Mouse (Mus musculus): ENCODE results near the gene Gpr137c. TPM values are rescaled to one million over a fixed set of nuclear protein-coding genes. Genes with fewer than 3 reads are reported as not detected.

Gene Gpr137c
- 1.7 and 2.8 TPM in 2 replicates for total RNA-seq (2021)
- long read RNA-seq, result 0 reads

- DNase-seq, result peak; percentile 98
Measured at GRCm38 (mm10) chr14:45219281-45220089, at the start of gene Gpr137c. Gene Gpr137c, plus strand, starts transcription at chr14:45219717.

DNA sequence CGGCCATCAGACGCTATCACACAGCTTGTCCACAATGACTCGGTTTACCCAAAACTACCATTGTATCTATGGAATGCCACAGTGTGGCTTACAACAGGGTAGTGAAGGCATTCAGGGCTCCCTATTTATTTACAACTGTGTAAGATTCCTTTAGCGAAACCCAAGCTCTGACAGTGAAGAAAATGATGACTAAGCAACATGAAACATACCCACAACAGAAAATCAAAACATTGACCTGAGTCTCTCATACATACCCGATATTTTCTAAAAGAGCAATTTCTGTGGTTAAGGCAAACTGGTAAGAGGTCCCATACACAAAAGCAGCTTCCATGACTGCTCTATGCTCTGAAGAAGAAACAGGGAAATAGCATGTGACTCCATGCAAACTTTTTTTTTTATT, 47.3 kb upstream of the Gpr137c start:
- DNase-seq, result no peak

- DNase-seq, result no peak
Measured at GRCm38 (mm10) chr14:45175012-45175740, 44.3 kb upstream of the Gpr137c start.

GRCm38 (mm10) chr14:45179186-45179585, 40.3 kb upstream of the Gpr137c start:
- no peak for DNase-seq

DNA sequence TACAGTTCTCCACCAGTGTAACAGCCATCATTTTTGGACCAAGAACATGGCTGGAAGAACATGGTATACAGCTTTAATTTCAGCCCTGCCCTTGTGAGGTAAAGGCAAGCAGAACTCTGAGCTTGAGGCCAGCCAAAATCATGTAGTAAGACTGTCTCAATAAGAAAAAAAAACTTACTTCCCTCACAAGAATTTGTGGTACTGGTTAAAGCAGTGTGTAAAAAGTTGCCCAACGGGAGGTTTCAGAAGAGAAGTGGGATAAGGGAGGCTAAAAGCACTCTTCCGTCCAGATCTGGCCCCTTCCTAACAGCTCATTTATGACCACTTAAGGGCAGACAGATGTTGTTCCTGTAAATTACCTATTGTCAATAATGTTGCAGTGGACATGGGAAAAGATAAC, 39.9 kb upstream of the Gpr137c start:
- DNase-seq, result no peak

- DNase-seq, result no peak
Measured at GRCm38 (mm10) chr14:45181611-45182010, 37.9 kb upstream of the Gpr137c start.

DNA sequence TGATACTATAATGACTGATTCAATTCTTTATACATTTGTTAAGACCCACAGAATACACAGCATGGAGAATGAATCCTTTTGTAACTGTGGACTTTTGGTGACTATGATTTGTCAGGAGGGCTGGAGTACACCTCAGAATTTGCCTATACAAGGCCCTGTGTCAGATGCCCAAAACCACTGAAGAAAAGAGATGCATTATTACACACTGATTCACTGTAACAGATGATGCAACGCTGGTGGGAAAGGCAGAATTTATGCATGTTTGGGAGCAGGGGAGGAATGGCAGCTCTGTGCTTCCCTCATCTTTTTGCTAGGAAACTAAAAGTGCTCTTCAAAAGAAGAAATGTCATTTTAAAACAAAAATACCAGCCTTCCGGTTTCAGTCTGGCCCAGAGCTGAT, 28.5 kb upstream of the Gpr137c start:
- DNase-seq, result no peak

DNA sequence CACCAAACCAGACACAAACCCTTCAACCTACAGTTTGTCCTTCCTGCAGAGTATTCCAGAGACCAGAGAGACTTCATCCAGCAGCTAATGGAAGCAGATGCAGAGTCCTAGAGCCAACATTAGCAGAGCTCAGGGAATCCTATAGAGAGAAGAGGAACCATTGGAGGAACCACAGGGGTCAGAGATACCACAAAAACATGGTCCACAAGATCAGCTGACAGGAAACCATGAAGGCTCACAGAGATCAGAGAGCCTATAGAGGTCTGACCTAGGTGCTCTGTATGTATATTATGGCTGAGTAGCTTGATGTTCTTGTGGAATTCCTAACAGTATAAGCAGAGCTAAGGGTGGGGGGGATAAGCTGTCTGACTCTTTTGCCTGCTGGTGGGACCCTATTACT, 18.9 kb upstream of the Gpr137c start:
- no peak for DNase-seq

GRCm38 (mm10) chr14:45210683-45211082, 8.8 kb upstream of the Gpr137c start:
- no peak for DNase-seq

GRCm38 (mm10) chr14:45211431-45211830, 8.1 kb upstream of the Gpr137c start:
- DNase-seq, result no peak

DNA sequence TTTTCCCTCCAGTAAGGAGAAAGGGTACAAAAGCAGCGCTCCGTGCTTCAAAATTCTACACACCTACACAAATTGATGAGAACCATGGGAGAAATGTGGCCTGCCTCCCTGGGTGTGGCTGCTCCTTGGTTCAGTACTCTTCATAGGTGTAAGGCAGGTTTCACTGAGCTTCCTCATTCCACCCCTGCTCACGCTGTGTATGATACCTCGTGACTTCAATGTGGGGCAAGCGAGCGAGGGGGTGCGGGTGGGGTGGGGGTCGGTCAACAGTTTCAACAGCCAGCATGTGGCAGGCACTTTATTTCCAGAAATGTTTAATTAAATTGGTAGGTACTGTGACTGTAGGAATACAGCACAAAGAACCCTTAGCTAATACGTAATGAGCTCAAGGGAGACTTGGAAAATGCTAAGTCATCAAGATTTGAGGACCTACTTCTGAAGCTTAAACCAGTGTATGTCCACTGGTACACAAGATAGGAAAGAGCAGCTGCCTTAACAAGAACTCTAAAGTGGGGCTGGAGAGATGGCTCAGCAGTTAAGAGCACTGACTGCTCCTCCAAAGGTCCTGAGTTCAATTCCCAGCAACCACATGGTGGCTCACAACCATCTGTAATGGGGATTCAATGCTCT, 2.7 kb upstream of the Gpr137c start:
- DNase-seq, result no peak

- no peak for DNase-seq
Measured at GRCm38 (mm10) chr14:45217693-45218092, 1.8 kb upstream of the Gpr137c start.

DNA sequence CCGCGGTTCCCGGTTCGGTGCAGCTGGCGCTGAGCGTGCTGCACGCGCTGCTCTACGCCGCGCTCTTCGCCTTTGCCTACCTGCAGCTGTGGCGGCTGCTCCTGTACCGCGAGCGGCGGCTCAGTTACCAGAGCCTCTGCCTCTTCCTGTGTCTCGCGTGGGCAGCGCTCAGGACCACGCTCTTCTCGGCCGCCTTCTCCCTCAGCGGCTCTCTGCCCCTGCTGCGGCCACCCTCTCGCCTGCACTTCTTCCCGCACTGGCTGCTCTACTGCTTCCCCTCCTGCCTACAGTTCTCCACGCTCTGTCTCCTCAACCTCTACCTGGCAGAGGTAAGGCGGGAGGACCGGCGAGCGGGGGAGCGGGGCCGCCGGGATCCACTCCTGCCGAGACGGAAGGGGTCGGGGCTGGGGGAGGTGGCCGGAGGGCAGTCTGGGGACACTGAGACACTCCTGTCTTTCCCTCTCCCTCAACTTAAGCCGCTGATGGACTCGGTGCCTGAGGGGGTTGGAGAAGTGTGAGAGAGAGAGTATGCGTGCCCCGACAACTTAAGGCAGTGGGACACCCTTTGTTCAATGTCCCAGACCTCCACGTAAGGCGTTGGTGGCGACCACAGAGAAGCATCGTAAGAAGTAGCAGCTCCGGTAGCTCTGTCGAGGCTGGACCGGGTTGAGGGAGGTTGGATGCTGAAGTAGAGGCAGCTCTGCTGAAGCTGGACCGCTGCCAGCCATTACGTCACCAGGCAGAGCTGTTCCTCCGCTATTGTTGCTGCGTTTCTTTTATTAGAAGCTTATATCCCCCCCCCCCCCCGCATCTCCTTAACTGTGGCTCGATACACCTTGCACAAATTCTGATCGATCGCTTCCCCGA, 806 bp downstream of the Gpr137c start, which contains the start of gene Txndc16:
Gene Txndc16 (minus strand): TSS at position 239 of the 867 bp plus-strand sequence.
- DNase-seq, result peak; percentile 82

DNA sequence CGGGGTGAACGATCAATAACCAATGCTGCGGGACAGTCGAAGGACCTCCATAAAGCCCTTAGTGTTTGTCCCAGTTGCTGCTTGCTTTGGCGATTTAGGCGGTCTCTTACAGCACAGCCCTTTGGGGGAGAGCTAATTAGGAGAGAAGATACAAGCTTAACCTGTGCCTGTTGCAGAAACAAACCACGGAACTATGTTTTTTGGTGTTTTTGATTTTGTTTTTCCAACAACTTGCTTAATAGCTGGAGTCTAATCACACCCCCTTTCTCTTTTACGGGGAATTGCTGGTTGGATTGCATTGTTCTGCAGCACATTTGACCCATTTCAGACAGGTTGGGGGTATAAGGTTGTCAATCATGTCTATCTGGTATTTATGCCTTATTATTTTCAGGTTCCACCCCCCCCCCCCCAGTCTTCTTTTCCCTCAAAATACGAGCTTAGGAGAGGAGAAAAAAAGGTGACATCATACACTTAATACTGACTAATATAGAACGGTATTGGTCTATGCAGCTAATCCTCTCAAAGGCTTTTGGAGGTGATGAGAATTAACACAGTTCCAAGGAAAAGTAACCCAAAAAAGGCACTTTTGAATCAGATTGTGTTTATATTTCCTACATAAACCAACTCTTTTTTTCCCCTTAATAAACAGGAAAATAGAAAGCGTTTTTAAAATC, 1.6 kb downstream of the Gpr137c start:
- no peak for DNase-seq

GRCm38 (mm10) chr14:45239042-45239441, 19.5 kb downstream of the Gpr137c start:
- DNase-seq, result no peak

DNA sequence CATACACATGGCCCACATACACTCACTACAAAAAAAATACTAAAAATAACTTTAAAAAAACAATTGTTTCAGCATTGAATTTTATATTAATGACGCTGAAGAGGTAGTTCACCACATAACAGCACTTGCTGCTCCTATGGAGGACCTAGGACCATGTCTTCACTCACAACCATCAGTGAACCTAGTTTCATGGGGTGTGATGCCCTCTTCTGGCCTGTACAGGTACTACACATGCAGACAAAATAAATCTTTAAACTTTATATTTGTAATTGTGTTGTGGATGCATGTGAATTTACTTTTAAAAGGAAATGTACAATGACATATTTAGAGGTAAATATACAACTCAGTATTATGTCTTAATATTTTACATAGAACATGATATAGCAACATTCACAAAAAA, 22.1 kb downstream of the Gpr137c start:
- no peak for DNase-seq

DNA sequence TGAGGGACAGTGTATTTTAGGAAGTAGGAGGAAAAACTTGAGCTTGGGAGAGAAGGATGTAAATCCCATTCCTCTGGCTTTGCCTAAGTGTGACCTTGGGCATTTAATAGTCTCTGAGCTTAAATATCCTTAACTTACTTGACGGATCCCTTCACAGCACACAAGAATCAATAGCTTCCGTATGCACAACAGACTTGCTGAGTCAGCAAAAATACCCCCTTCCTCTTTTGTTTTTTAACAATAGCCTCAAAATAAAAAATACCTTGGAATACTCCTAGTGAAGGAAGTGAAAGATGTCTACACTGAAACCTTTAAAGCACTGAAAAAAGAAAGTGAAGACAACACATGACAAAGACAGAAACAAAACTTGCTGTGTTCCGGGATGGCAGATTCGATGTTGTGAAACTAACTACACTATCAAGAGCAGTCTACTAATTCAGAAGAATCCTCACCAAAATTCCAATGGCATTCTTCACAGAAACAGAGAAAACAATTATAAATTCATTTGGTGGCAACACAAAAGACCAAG, 32.1 kb downstream of the Gpr137c start:
- DNase-seq, result no peak

- no peak for DNase-seq
Measured at GRCm38 (mm10) chr14:45263831-45264592, 44.5 kb downstream of the Gpr137c start.

DNA sequence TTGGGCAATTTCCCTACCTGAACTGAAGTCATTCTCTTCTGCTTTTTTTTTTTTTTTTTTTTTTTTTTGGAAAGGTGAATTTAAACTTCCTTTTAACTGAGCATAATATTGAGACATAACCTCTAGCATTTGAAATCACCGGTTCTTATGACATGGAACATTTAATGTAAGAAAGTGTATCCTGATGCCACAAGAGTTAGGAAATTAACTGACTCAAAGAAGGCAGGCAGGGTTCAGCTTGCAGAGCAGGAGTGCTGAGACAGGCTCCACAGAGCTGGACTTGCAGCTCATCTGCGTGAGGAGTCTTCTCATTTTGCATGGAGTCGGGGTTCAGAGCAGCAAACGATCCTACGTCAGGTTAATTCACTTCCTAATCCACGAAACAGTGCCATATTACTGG, 56.3 kb downstream of the Gpr137c start:
- DNase-seq, result no peak

- no peak for DNase-seq
Measured at GRCm38 (mm10) chr14:45282066-45282465, 62.5 kb downstream of the Gpr137c start.

Data from adrenal gland, postnatal 25 days (tissue).